Mouse (Mus musculus) layer of hippocampus, postnatal 10 days (tissue): ENCODE measurements at regions not wholly inside any gene's neighbourhood (a gene's known extent, or its start where the extent isn't known, plus 50 kb on each side); places are given as distances from the start of the nearest gene placed in this dataset.

Experiments
- DNase-seq, 2 experiments: peaks; one replicate each; pipeline ENCODE4 v3.0.0; 2021; ENCODE audit warnings: low spot score in 2 of 2

DNA sequence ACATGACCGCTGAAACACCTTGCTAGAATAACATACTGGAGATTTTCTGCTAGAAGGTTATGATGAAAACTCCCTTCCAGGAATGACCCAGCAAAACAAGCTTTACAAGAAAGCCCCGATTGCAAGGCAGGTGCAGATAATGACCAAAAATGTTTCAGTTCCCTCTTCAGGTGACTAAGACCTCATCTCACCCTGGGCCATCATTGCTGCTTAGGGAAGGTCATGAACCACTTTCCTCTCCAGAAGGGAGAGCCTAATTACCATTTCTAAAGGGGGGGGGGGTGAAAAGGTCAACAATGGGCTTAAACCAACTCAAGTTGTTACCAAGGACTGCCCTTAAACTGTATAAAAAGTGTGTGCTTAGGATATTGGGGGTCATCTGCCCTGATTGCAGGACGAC, 59.8 kb upstream of the Speer4c start:
- DNase-seq: no peak

DNA sequence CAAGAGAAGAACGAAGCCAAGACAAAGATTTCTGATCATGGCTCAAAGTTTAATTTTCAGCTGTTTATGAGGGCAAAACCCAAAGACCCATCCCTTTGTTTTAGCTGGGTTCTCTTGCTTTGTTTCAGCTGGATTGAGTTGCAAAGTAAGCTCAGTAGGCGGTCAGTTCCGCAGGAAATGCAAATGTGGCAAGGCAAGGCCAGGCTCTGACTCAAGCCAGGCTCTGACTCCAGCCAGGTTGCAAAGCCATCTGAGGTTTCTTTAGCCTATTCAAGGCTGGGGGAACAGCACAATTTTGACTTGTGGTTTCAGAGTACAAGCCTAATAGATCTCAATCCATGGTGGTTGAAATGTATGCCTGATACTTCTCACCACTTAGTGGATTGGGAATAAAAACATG, 60.5 kb upstream of the Speer4c start:
- no peak for DNase-seq

DNA sequence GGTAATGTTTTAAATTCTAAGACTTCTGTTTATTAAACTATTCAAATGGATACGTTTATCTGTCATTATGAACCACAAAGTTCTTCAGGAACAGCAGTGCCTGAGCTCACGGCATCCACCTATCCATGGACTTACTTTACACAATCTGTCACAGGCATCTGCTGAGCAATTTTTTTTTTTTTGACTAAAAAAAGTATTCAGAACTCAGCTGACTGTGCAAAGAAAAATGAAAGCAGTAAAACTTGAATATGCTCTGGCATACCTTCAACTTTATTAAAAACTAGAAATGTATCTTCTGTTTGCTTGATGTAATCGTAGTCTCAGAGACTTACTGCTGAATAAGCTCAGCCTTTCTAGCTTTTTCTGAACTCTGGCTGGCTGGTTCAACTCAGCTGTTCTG, 62.0 kb upstream of the Speer4c start:
- no peak for DNase-seq

DNA sequence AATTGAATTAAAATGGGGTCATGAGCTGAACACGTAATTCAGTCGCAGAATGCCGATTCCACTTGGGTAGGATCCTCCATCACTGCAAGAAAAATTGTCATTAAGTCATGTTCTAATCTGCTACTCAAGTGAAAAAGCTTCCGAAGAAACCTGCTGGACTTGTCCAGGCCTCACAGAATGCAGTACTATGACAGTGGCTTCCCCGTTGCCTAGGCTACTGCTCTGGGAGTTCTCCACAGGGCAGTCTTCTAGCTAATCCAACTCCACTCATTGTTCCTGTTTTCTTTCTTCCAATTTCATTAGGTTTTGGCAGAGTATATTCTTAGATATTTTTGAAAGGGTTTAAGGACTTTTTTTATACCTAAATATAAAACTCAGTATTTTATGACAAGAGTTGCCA, 89.5 kb upstream of the Speer4c start:
- DNase-seq: no peak

DNA sequence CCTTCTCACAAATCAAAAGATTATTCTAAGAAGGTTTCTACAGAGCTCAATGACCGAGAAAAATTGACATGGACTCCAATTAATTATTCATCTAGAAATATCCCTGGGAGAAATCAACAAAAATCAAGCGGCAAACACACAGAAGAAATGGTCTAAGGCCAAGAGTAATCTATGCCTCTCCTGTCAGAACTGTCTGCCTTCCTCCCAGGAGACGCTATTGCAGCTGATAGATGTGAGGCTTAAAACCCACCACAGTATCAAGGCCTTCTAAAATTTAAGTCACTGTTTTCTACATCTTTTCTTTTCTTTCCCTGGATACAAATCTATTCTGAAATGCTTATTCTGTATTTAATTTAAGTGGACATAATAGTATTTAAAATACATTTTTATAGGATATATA, 102.8 kb upstream of the Speer4c start:
- no peak for DNase-seq

DNA sequence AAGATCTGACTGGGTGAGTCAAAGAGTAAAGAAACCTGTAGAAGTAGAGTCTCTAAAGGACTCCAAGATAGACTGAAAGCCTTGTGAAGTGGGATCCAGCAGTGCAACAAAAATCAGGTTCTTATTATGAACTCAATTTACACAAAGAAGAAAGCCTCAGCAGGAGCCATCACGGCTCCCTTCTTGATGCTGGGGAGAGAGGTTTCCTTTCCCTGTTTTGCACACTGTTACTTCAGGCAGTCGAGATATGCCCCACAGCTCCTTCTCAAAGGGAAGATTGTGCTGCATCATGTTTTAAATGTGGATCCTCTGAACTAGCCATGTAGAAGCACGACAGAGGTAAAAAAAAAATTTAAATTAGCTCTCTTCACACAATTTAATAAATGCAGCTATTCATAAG, 103.3 kb upstream of the Speer4c start:
- no peak for DNase-seq

DNA sequence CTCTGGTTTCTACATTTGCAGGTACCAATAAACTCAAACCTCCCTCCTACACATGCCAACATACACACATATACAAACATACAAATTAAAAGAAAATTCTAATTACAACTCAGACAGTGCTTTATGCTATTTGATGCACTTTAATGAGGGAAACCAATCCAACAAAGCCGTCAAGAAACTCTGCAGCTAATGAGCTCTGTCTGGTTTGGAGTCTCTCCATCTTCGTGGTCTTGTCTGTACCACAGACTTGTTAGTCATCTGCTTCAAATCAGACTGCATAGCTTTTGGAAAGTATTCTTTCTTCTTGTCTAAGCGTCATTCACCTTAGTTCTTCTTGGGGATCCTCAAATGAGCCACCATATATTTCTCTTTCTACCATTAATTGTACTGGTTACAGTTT, 108.9 kb upstream of the Speer4c start:
- no peak for DNase-seq

DNA sequence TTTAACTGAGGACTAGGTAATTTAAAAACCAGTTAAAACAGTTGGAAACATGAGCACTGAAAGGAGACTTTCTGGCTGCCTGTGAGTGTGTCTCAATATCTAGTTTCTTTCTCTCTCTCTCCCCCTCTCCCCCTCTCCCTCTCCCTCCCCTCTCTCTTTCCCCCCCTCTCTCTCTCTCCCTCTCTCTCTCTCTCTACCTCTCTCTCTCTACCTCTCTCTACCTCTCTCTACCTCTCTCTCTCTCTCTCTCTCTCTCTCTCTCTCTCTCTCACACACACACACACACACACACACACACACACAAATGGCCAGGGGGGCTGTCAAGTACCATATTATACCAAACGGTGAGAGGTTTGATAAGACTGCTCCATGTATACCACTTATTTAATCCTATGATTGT, 103.0 kb upstream of the Cacna2d1 start:
- DNase-seq: no peak

DNA sequence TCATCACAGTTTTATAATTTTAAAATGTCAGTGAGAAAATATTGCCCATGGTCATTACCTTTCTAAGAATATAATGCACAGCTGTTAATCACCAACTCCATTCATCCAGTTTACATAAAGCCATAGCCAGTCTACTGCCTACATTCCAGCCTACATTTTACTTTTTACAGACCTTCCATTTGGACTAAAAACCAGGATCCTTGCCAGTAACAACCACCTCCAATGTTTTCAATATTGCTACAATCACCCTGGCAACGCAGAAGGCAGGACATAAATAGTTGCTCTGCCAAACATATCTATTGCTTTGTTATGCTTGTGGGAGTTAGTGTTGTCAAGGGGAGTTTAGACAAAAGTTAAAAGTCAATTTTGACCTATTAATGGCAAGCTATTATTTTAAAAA, 102.2 kb upstream of the Cacna2d1 start:
- no peak for DNase-seq

DNA sequence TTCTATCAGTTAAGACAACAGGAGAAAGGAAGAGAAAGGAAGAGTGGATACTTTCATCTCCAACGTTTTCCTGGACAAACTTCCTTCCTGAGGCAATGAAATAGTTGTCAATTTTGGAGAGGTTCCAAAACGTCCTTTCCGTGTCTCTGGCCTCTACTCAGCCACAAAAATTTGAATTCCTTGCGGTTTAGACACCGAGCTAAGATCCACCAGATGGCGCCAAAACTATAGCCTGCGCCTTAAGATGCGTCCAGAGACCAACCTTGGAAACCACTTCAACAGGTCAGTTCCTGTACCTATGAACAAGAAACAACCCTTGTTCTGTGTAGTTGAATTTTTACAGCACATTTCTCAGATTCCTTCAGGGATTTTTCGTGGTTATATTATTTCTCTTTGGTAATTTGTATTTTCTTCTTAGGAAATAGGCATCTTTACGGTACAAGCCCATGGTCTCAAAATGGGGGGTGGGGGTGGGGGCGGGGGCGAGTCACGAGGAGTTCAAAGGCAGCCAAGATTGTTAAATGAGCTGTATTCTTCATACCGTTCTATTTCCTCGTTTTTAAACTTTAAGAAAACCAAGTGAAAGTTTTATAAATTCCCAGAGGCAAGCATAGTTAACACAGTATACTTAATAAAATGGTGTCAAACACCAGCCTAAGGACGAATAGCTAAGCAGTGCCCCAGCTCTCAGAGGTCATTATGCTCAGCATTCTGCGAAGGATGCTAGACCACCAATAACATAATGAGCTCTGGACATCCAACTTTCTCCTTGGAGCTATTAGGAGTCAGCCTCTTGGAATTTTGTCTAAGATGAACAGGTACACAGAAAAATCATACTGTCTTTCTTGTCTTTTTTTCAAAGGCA, 96.2 kb upstream of the Cacna2d1 start:
- DNase-seq: peak; percentile 69 to 75

DNA sequence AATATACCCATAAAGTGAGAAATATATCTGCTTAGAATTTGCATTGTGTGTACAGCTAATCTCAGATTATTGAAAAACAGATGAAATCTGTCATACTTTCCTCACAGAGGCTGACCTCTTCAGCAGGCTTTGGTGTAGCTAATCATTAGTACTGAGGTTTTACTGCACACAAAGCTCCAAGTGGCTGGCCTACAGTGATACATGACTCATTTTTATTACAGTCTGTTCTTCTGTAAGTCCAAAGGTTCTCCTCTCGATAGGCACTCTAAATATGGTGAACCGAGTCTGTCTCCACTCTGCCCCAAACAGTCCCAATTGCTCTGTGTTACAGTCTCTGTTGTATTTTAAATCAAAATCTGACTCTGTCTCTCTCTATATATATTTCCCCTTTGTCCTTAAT, 87.7 kb upstream of the Cacna2d1 start:
- DNase-seq: no peak

DNA sequence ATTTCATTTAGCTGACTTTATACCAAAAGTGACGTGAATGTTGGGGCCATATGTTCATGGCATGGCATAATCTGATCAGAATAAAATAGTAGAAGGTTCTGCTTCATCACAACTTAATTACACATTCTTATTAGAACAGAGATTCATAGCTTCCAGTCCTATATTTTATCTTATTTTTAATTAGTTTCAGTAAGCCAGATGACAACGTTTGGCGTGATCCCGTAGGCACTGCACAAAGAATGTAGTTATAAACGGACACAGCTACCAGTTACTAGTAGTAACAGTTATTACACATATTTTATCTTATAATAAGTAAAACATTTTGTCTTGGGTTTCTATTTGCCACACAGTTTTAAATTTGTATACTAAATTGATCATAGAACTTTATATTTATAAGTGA, 85.0 kb upstream of the Cacna2d1 start:
- no peak for DNase-seq

DNA sequence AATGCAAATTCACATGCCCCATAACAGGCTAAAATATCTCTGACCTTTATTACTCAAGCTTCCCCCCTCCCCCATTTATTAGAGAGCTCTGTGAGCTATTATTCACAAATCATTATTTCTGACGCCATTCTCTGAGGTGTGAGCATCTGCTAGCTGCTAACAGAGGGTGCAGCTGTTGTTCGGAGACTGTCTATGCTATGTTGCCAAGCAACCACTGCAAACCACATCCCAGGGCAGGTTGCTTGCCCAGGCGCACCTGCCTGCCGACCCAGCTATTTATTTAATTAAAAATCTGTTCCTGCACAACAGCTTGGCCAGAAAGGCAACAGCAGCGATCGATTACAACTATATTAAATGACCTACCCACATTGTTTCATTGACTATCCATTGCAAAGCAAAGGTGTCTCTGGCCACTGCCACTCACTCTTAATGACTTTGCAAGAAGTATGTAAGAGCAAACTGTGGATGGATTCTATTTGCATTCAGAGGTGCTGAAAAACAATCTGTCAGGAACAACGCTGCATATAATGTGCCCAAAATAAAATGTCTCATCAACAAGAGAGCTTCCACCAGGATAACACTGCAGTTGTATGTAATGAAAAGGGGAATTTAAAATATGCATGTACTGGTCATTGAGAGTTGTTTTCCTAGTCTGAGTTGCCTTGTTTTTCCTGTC, 84.2 kb upstream of the Cacna2d1 start:
- peak; percentile 8 to 22 for DNase-seq

DNA sequence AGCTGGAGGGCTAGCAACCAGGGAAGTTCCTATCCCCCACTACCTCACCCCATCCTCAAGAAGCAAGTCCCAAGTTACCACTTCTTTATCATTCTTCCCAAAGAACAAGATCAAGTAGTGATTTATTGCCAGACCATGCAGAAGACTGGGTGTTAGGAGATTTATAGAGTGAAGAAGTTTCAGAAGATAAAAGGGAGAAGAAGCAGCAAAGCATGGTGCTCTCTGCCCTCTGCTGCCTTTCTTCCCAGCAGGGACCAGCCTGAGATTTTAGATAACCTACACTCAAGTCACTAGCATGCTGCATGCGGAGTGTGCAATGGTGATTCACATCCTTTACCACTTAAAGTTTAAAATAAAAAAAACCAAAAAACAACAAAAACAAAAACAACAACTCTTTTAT, 79.7 kb upstream of the Cacna2d1 start:
- DNase-seq: no peak

DNA sequence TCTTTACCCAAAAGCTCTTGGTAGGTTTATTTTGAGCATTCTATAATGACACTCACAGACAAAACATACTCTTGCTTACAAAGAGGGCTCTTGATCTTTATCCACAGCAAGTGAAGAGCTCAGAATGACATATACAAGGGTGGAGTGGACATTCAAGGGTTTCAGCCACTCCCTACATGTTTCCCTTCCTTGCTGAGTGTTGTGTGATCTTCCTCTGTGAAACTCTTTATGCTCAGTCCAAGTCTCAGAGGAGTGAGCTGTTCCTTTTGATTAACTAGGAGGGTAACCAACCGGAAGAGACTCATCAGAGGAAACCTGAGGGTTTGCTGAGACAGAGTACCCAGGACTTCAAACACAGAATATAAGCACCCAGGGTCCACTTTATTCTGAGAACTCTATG, 77.5 kb upstream of the Cacna2d1 start:
- no peak for DNase-seq

DNA sequence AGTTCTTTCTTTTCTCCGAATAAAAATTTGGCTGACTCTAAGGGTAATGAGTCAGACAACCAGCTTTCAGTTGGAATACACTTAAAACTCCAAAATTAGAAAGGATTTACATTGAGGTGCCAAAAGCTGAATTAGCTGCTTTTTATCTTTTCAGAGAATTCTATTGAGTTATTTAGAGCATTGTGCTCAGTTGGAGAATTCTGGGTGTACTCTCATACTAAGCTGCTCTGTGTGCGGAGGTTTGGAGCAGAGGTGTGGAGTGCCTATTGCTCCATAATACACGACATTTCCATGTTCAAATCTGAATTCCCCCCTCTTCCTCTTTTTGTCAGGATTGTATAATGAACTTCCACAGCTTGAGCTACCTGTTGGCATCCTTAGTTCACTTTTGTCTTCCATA, 60.4 kb upstream of the Cacna2d1 start:
- no peak for DNase-seq

DNA sequence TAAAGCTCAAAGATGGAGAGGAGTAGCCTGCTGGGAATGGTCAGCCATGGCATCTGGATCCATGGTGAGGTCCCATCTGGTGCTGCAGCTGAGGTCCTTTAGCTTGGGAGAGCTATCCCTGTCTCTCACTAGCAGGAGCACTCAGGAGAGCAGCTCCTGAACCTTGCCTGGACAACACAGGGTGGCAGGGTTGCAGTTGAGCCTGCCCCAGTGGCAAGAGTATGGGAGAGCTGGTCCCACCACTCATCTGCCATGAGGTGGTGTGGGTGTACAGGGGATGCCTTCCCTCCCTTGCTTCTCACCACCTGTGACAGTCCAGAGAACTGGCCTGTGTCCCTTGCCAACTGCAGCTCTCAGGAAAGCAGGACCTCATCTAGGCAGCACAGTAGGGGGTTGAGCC, 51.5 kb upstream of the Cacna2d1 start:
- DNase-seq: no peak
